Mouse (Mus musculus) layer of hippocampus, postnatal 10 days (tissue): ENCODE measurements around the gene Ltb. TPM values are rescaled to one million over a fixed set of nuclear protein-coding genes. Genes with fewer than 3 reads are reported as not detected.
"Not testable (repeated sequence)": the region's sequence is repeated elsewhere in the genome, so short reads cannot be mapped to it uniquely, and the experiment has no call there.

ENCODE experiments used
- DNase-seq, 2 experiments: peaks; one replicate each; pipeline ENCODE4 v3.0.0; 2021; ENCODE audit warnings: low spot score in 2 of 2
- total RNA-seq, 2 experiments: library from RNA; stranded (reverse); gene quantifications; 2 replicates each; pipeline ENCODE4 v1.2.3; 2021

The Ltb gene
- total RNA-seq, 2 experiments from 2014 or later: 0.74 to 1.2 TPM

DNA sequence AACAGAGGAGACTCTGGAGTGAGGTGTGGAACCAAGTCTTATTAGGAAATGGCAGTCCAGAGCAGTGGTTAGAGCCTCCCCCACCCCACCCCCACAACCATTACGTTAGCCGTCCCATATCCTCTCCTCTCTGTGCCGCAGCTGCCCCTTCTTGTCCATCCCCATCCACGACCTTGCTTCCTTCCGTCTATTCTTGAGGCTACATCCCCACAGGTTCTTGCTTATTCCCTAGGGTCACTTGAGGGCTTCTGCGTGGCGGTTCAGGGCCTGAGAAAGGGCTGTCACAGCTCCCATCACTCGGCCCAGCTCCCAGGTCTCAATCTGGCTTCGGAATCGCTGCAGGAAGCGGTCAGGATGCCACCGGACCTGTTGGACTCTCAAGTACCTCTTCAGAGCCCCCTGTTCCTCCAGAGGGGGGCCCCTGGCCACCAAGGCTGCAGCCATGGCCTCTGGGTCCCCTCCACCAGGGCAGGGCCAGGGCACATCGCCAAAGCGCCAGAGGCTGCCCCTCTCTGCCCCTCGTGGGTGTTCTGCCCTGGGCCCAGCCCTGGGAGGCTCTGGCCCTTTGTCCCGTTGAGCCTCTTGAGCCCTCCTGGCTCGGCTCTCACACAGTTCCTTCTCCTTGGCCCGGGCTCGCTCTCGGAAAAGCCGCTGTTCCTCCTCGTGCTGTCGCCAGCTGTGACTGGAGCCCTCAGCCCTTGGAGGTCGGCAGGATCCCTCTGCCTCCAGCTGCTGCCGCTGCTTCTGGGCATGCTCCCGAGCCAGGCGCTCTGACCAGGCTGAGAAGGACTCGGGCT, 26.1 kb downstream of the Ltb start, which contains the start of gene Gm16181:
Gm16181 (plus strand) TSS at position 679 of the 797 bp plus-strand sequence.
- DNase-seq: no peak

DNA sequence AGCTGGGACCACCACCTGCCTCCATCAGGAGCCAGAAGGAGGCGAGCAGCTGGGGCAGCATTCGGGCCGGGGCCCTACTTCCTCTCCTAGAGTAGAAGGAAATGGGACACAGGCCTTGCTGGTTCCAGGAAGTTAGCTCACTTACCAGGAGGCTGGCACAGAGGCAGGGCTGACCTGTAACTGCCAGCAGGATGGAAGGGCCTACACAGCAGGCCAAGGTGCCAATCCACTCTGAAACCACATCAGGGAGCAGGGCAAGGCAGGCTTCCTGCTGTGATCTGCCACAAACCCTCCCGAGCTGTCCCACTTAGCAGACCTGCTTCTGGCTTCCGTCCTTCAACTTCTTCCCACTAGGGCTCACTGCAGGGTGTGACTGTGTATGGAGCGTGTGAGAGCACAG, 28.1 kb downstream of the Ltb start:
- no peak for DNase-seq

DNA sequence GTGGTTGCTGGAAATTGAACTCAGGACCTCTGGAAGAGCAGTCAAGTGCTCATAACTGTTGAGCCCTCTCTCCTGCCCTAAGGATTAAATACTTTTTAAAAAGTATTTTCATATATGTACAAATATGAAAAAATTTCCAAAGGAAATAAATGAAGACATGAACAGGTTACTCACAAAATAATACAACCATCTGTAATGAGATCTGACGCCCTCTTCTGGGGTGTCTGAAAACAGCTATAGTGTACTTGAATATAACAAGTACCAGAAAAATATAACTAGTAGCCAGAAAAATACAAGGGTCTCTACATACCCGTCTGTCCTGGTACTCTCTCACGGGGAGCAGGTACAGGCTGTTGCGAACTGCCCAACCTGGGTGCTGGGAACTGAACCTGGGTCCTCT, 30.4 kb downstream of the Ltb start:
- no peak for DNase-seq

DNA sequence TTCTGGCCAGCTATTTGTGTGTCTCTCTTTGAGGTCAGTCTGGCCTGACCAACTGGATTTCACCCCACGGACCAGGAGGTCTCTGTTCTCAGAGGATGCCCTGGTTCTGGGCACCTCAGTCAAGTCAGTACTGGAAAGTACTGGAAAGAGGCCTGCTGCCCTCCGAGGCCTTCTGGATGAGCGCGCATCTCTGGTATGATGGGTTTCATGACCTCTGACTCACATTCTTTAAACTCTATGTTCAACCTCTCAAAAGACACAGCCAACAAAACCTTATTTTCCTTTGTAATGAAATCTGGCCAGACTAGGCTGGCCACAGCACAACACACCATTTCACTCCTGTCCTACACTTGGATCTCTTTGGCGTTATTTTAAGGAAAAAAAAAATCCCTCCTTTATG, 31.2 kb downstream of the Ltb start:
- DNase-seq: no peak

DNA sequence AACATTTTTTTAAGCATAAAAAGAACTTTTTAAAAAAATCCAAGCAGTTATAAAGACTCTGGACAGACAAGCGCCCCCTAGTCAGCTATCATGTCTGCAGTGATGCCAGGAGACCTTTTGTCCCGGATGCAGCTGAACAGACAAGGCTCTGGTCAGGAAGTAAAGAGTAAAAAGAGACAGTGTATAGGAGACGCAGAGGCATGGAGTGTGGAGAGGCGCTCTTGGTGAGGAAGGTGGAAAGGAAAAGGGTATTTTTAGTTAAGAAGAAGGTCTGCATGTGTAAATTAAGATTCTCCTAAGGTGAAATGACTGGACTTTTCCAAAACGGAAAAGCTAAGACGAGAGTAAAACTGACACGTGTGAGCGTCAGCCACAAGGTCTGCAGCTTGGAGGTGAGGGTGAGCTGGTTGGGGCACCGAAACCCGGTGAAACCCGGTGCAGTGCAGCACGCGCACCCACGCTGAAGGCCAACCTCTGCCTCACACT, 32.4 kb downstream of the Ltb start:
- no peak for DNase-seq

DNA sequence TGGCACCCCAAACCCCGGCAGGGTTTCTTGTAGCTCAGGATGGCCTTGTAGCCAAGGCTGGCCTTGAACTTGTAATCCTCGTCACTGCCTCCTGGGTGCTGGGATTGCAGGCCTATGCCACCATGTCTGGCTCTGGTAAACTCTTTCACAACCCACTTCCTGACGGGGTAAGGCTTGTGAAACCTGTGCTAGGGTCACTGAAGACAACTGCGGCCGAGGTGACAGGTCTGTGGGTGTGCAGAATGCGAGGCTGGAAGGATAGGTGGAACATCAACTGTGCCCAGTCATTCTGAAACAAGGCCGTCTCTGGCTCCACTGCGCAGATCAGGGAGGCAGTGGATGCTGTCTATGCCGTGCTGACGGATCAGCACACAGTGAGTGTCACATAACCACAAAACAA, 36.8 kb downstream of the Ltb start:
- DNase-seq: no peak

DNA sequence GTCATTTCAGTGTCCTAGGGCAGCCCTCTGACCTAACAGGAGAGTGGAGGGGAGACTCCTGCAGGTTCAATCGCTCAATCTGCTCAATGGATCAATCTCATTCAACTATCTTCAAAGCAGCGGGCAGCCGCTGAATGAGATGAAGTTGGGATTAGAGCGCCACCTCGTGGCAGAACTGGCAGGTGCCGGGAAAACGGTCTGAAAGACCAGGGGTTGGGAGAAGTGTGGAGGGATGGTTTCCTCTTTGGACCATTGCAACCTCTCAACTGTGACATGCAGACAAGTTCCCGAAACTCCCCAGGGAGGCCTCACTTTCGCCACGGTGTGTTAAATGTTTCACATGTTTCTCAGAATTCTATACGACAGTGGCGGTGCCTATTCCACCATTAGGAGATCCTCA, 37.8 kb downstream of the Ltb start:
- DNase-seq: peak; percentile 91 to 92

DNA sequence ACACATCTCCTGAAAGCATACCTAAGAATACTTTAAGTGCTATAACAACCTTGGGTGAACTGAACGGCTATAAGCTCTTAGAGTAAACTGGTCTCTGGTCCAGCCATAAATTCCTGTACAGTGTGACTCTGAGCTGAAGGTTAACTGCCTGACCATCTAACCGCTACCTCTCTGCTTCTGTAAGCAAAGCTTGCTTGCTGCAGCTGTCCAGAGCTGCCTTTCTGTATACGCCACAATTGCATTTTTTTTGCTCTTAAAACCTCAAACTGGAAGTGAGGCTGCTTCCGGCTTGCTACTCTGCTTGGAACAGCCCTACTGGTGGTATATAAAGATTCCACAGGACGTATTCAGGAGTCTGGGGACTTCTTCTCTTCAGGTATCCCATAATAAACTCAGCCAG, 38.4 kb downstream of the Ltb start:
- no peak for DNase-seq

DNA sequence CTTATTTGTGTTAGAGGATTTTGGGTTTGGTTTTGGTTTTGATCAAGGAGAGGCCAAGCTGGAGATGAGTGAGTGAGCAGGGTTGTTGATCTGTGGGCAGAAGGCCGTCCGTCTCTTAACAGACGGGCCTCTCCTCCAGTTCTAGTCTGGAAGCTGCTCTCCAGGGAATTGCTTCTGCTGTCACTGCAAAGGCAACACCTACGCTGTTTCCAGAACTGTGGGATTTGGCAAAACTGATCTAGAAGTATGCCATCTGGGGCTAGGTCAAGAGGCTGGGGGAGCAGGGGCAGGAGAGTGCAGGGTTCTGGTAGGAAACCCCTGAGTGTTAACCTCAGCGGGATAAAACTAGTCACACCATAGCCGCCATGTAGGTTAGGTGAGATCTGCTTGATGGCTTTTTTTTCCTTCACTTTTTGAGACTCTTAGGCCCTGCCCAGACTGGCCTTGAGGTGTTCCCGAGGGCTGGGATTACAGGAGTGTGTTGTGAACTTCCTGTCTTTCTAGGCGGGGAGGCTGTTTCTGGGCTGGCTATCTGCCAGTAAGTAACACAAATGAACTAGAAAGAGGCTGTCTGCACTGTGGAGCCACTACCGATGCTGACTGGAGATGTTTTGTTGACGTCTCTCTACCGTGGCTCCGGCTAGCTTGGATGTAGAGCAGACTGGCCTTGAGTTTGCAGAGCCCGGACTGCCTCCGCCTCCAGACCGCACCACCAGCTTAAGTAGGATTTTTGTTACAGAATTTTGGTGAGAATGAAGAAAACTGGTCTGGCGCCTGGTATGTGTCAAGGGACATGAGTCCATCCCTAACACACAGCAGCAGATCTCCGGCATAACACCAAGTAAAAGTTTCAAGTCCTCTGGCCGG, 39.1 kb downstream of the Ltb start, which contains the start of gene Atp6v1g2:
Atp6v1g2 (plus strand) TSS at position 547 of the 867 bp plus-strand sequence.
- no peak for DNase-seq

DNA sequence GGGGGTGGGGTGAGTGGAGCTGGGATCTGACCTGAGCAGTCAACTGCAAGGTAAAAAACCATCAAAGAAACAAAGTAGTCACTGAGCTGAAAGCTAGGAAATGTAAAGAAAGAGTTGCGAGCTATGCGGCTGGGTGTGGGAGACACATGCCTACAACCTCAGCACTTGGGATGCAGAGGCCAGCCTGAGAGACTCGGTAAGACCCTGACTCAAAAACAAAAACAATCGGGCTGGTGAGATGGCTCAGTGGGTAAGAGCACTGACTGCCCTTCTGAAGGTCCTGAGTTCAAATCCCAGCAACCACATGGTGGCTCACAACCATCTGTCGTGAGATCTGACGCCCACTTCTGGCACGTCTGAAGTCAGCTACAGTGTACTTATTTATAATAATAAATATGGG, 39.9 kb downstream of the Ltb start:
- DNase-seq: not testable (repeated sequence)

DNA sequence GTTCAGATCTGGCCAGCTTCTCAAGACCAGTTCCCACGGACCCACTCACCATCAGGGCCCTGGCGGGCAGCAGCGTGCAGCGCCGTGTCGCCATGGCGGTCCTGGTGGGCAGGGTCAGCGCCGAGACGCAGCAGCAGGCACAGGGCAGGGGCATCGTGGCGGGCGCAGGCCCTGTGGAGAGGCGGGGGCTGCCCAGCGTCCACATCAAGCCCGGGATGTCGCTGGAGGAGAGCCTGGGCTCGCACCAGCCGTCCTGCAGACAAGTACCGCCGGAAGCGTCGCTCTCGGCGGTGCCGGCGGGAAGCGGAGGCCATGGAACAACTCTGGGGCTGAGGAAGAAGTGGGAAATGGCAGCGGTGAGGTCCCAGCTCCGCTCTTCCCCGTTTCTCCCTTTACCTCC, 40.7 kb downstream of the Ltb start:
- DNase-seq: no peak

DNA sequence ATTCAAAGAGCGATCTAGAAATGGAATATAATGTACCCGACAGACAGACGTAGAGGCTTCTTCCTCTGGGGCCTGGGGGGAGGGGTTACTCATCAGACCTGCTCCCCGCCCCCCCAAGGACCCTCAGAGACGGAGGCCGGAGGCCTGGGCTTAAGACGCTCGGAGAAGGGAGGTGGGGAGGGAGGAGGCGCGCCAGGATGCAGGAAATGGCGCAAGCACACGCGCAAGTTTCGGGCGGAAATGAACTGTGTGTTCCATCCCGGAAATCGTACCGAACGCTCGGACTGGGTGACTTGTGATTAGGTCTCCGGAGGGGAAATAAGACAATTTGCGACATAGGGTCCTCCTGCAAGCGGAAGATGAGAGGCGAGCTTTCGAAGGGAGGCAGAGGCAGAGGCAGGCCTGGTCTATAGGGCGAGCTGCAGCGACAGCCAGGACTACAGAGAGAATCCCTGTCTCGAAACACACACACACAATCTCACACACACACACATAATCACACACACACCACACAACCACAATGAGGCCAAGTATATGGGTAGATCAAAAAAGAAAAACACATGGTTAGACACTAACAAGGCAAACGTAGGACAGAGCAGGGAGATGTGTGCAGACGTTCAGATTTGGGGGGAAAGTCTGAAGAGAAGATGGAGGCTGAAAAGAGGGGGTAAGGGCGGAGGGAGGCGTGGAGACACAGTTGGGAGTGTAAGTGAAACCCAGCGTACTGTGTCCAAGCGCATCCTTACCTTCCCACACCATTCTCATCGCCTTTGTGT, 41.6 kb downstream of the Ltb start, which contains the start of gene Nfkbil1:
Nfkbil1 (minus strand) TSS at position 179 of the 776 bp plus-strand sequence.
- DNase-seq: peak; percentile 85 to 91

DNA sequence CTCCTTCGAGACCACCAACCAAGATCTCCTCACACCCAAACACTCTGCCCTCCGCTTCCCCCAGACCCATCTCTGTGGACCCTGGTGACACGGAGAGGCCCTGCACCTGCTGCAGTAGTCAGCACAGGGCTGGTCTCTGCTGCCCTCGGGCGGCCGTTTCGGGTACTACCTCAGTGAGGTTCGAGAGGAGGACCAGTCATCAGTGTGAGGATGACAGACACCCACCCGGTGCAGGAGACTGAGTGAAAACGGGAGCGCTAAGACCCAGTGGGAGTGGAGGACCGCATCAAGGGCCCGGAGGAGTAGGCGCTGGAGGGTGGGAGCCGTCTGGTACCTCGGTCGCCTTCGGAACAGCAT, 42.1 kb downstream of the Ltb start:
- peak; percentile 100 for DNase-seq

DNA sequence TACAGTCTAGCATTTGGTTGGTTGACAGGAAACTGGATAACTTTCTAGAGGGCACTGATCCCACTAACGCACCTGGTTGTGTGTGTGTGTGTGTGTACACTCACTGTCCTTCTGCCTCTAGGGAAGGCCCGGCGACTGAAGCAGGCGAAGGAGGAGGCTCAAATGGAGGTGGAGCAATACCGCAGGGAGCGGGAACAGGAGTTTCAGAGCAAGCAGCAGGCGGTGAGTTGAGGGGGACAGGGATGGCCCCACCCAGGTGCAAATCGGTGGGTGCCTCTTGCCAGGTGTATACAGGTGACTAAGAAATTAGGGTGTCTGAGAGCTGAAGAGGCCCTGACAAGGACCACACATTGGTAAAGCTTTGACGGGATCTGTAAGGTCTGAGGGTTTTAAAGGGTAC, 42.8 kb downstream of the Ltb start:
- DNase-seq: no peak

DNA sequence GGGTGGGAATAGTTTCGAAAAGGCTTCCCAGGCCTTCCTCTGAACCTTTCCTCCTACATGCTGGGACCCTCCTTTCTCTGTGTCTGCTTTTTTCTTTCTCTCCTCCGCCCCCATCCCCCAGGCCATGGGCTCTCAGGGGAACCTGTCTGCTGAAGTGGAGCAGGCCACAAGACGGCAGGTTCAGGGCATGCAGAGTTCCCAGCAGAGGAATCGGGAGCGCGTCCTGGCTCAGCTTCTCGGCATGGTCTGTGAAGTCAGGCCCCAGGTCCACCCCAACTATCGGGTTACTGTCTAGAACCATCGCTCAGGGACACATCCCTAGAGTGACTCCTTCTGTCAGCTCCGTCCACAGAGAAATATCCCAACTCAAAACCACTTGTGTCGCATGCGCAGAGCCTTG, 43.3 kb downstream of the Ltb start:
- DNase-seq: no peak

DNA sequence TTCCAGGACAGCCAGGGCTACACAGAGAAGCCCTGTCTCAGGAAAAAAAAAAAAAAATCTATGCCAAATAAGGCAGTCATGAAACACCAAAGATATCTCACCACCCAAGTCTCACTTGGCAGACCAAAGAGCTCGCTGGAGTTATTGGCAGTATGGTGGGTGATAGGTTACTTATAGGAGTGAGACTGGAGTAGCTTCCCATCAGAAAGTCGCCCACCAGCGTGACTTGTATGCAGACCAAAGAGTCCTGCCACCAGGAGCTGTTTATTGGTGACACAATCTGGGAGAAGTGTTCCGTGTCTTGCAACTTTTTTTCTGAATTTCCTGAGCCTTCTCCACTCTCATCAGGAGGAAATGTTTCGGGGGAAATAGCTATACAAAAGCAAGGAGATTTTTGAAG, 45.5 kb downstream of the Ltb start:
- no peak for DNase-seq

DNA sequence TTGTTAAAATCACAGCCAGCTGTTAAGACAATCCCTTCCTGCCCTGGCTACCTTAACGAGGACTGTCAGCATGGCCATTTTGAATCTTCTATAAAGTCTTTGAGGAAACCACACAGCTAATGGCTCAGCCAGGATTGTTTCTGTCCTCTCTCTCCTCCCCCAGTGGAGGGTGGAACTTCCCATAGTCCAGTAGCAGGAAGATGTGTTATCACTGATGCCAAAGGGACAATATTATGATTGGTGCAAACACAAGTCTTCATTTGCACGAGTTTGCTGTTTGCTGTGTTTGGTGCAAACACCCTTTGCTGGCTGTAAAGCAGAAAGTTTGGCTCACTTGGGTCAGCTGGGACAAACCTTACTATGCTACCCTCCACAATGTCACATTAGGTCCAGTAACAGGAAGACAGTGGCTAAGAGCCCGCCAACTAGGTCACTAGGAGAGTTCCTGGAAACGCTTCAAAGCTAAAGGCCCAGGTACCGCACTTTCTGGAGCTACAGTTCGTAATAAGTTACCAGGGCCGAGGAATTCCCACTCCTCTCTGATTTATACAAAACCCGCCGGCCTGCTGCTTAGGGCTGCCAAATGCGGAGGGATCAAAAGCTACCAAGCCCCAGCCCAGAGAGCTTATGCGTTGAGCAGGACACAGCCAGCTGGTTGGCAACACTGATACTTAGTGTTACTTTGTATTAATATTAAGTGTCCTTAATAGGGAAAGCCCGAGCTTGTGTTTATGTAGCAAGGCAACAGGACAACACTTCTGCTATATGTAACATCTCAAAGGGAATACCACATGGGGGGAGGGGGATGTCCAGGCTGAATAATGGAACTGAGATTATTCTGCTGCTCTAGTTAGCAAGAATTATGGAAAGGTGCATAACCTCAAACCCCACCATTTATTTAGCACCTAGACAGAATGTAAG, 46.4 kb downstream of the Ltb start:
- DNase-seq: no peak

DNA sequence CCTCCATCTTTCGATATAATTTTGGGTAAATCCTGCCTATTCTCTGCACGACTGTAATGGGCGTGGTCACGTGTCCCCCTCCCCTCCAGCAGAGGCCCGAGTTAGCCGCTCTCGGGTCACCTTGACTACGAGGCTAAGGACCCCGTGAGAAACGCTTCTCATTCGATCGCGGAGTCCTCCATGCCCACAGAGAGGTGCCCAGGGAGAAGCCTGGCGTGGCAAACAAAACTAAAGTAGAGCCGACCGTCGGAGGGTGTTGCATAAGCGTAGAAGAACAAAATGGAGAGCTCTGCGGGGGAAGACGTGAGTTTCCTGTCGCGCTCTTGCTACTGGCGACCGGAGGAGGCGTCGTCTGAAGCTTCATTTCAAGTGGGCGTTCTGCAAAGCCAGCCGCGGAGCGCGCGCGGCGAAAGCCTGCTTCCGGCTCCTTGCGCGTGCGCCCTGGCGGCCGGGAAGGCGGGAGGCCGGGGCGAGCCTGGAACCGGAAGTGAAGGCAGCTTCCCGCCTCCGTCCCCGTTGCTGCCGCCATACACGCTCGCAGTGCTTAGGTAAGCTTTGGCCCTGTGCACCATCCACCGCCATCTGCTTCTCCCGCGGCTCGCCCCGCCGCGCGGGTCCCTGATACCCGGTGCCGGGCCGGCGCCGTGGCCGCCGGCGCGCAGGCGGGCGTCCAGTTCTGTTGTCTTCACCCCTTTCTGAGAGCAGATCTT, 47.2 kb downstream of the Ltb start, which contains the start of gene Ddx39b:
Ddx39b (plus strand) TSS at position 442 of the 710 bp plus-strand sequence.
- peak; percentile 94 to 97 for DNase-seq
